Mouse (Mus musculus) C2C12 (cell line): ENCODE measurements at regions not wholly inside any gene's neighbourhood (a gene's known extent, or its start where the extent isn't known, plus 50 kb on each side); places are given as distances from the start of the nearest gene placed in this dataset.

ENCODE experiments used
- CTCF ChIP-seq: IDR thresholded peaks from one replicate; pipeline ENCODE4 v1.5.1; 2011; ENCODE audit not compliant: control insufficient read depth, insufficient read depth, insufficient read length
- MAX ChIP-seq: IDR thresholded peaks from one replicate; pipeline ENCODE4 v1.6.1; 2011; ENCODE audit warnings: mild to moderate bottlenecking, control low read depth

- no peak for TF ChIP-seq CTCF
- TF ChIP-seq MAX, result no peak
Measured at GRCm38 (mm10) chr17:84096345-84097260, 91.1 kb downstream of the Zfp36l2 start.
